Mouse (Mus musculus) hindbrain, embryonic 14.5 days (tissue): Measurements from ENCODE around the gene A430033K04Rik. TPM values are rescaled to one million over a fixed set of nuclear protein-coding genes. Genes with fewer than 3 reads are reported as not detected.

Source experiments
- ATAC-seq: fragments of 200-750 bp; cut with Nextera tagmentation; 2 replicates; pipeline ENCODE4 v1.8.0; 2017; ENCODE audit warnings: moderate number of reproducible peaks, mild to moderate bottlenecking, moderate TSS enrichment, moderate library complexity; ENCODE audit not compliant: low FRiP score
- DNase-seq: peaks from one replicate; pipeline ENCODE4 v3.0.0-alpha.2; 2015; ENCODE audit warnings: low spot score
- H3K27ac ChIP-seq: fragments of 300-500 bp; sonication (generic); 2 replicates; pipeline ENCODE4 v1.5.1; 2014; ENCODE audit warnings: mild to moderate bottlenecking, moderate library complexity
- H3K27me3 ChIP-seq: fragments of 300-500 bp; sonication (generic); 2 replicates; pipeline ENCODE4 v1.6.1; 2014; ENCODE audit warnings: mild to moderate bottlenecking, low read length, mixed read lengths; ENCODE audit not compliant: control insufficient read depth, insufficient read depth
- H3K36me3 ChIP-seq: fragments of 300-500 bp; sonication (generic); replicated peaks from 2 replicates; pipeline ENCODE4 v1.6.1; 2014; ENCODE audit not compliant: control insufficient read depth, insufficient read depth
- H3K4me1 ChIP-seq: fragments of 300-500 bp; sonication (generic); replicated peaks from 2 replicates; pipeline ENCODE4 v1.6.1; 2014; ENCODE audit warnings: antibody characterized with exemption, low read length, mixed read lengths; ENCODE audit not compliant: control insufficient read depth, insufficient read depth
- H3K4me2 ChIP-seq: fragments of 300-500 bp; sonication (generic); replicated peaks from 2 replicates; pipeline ENCODE4 v1.6.1; 2014; ENCODE audit warnings: mild to moderate bottlenecking, moderate library complexity
- H3K4me3 ChIP-seq: fragments of 300-500 bp; sonication (generic); replicated peaks from 2 replicates; pipeline ENCODE4 v1.5.1; 2014; ENCODE audit warnings: mild to moderate bottlenecking, low read length
- H3K9ac ChIP-seq: fragments of 300-500 bp; sonication (generic); 2 replicates; pipeline ENCODE4 v1.6.1; 2014
- H3K9me3 ChIP-seq: fragments of 300-500 bp; sonication (generic); 2 replicates; pipeline ENCODE4 v1.6.1; 2016; ENCODE audit warnings: low read length; ENCODE audit not compliant: control insufficient read depth
- WGBS: fragments of 180-500 bp; shearing (Covaris S2); extraction: QIAGEN DNeasy Blood & Tissue Kit; methylation state at CpG from one replicate; pipeline ENCODE4 v1.1.7; 2014; 5-methylcytosine and 5-hydroxymethylcytosine counted together
- polyA plus RNA-seq: library from polyadenylated mRNA; unstranded; fragments of >200 nt; fragmentation: Nextera tagmentation; extraction: Ambion mirVana; gene quantifications from 2 replicates; pipeline ENCODE4 v1.2.1, GENCODE M21; 2014

Gene A430033K04Rik
- 20.0 and 20.7 TPM in 2 replicates for polyA plus RNA-seq

DNA sequence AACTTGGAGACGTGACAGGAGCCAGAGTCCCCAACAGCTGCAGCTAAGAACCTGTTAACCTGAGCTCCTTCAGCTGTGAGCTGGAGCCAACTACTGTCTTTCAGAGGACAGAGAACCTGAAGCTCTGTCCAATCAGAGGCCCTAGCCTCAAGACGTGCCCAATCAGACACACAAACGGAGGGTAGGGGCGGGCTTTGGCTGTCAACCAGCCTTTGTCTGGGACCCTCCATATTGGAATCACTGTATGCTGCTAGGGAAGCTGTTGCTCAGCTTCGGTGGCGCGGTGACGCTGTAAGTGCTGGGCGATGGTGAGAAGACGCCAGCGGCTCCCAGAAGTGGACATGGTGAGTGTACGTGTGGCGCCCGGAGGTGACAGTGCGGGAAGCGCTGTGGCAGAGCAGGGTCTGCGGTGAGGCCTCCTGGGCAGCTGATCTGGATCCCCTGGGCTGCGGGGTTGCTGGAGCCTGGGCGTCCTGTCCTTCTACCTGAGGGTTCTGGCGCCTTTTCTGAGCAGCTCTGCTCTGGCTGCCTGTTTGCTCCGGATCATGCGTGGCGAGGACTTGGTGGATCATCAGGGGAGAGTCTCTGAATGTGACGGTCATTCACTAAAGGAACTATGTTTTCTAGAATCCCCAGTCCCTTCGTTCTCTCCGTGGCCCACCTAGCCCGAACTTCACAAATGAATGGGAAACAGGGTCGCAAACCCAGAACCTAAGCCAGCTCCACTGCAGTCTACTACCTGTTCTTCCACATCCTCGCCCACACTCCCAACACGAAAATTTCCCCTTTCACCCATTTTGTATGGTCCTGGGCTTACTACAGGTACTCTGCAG lies at the start of gene A430033K04Rik:
A430033K04Rik (plus strand) TSS at position 215 of the 833 bp plus-strand sequence.
- peak within 1 kb of the TSS; percentile 83 for H3K9ac ChIP-seq
- under 1% methylated on average over 30 of the region's 30 CpGs for WGBS
- peak; percentile 95 for ATAC-seq

DNA sequence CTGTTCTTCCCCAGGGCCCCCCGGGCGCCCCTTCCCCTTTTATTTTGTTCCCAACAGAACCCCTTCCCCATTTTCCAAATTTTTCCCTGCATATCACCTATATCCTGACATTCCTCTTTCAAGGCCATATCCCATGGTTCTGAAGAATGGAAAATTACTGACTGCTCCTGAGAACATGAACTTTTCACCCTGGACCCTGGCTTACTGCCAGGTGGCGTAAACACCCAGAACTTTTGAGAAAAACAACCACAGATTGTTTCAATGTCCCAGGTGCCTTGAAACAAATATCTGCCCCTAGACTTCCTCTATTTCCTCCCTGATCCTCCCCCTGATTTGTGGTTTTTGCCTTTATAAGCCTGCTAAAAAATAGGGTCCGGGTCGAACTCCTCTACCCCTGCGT lies 35.3 kb upstream of the A430033K04Rik start:
- Histone ChIP-seq H3K4me3 (no peak overlapping the region), H3K36me3 (no peaks in the 10 kb centered on the region)
- 94% methylated on average over 6 of the region's 6 CpGs for WGBS

More for the DNA sequence above, at the start of gene A430033K04Rik:
- Histone ChIP-seq H3K4me3 (peak within 1 kb of the TSS; percentile 53), H3K4me2 (peak within 1 kb of the TSS; percentile 66), H3K27ac (peak within 1 kb of the TSS; percentile 91), H3K4me1 (peaks cover 32% of the 10 kb centered on the region), H3K9me3 (no peaks in the 10 kb centered on the region), H3K36me3 (no peaks in the 10 kb centered on the region; the same call in 1 of the 2 replicates), H3K27me3 (no peaks in the 10 kb centered on the region)
- DNase-seq = peak; percentile 92

DNA sequence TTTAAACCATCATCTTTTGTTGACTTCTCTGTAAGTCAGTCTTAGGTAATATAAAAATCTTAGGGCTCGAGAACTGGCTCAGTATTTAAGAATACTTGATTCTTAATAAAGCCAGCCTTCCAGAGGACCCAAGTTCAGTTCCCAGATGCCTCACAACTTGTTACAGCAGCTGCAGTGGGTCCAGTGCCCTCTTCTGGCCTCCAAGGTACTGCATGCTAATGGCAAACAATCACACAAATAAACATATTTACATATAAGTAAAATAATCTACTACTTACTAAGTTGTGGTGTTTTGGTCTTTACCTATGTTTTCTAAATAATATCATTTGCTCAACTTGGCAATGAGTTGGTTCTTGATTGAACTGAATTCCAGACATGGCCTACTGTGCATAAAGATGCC lies 4.3 kb upstream of the A430033K04Rik start:
- Histone ChIP-seq H3K27ac (no peak overlapping the region), H3K4me1 (peaks cover 10% of the 10 kb centered on the region; the same call in 1 of the 2 replicates), H3K9ac (0 out of 2 replicates have a peak overlapping the region, but pooled peaks have one; percentile 99), H3K36me3 (peaks cover 42% of the 10 kb centered on the region), H3K4me3 (peak overlapping the region; percentile 93), H3K27me3 (no peaks in the 10 kb centered on the region), H3K4me2 (peak overlapping the region; percentile 60), H3K9me3 (peaks cover 42% of the 10 kb centered on the region)
- 100% methylated on average over 1 of the region's 1 CpGs for WGBS
- ATAC-seq (no peak), DNase-seq (no peak)

More for the DNA sequence above, 35.3 kb upstream of the A430033K04Rik start:
- no peak overlapping the region for H3K4me2 ChIP-seq
- no peaks in the 10 kb centered on the region for H3K4me1 ChIP-seq
- no peak for ATAC-seq
- no peak for DNase-seq
- no peaks in the 10 kb centered on the region for H3K27me3 ChIP-seq
- no peak overlapping the region for H3K27ac ChIP-seq
- peaks cover 28% of the 10 kb centered on the region for H3K9me3 ChIP-seq
- H3K9ac ChIP-seq = no peak overlapping the region

DNA sequence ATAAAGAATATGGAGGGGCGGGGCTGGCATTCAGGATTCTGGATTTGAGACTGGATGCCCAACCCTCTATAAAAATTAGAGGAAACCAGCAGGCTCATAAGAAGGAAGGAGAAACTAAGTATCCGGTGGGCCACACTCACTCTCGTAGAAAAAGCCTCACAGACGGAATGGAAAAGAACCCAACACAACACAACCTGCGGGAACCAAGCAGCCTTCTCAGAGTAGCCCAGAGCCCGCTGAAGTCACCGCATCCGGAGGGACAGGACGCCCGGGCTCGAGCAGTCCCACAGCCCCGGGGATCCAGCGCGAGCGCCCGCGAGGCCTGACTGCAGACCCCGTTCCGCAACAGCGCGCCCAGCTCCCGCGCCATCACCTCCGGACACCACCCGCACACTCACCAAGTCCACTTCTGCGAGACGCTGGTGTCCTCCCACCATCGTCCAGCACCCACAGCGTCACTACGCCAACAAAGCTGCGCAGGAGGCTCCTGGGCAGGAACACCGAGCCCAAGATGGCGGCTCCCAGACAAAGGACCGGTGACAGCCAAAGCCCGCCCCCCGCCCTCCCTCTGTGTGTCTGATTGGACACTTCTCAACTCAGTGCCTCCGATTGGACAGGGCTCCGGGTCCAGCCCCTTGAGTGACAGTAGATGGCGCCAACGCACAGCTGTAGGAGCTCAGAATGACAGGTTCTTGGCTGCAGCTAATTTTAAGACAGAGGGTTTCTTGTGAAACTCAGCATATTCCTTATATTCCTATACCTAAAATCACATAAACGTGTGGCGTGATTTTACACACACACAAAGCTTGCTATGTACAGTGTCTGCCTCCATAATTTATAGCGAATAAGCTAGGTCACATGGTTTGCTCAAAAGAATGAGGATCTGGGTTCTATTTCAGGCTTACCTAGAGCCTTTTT lies 3.2 kb upstream of the A430033K04Rik start, which contains the start of gene Zfp68:
Zfp68 (minus strand) TSS at position 551 of the 918 bp plus-strand sequence.
- peak; percentile 96 for ATAC-seq

DNA sequence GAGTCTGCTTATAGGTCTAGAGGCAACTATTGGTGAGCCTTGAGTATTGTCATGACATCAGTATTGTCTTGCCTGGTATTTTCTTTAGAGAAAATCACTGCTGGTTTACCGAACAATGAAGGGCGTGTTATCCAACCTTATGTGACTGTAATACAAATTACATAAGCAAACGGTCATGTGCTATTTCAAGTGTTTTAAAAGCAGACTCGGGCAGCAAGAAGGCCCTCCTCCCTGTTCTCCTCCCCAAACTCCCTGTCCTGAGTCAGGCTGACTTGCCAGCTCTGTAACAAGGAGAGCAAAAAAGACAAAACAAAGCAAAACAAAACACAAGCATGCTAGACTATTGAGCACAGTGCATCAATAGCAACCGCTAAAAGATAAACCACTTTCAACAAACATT lies 1.8 kb upstream of the A430033K04Rik start:
- Histone ChIP-seq H3K4me3 (no peak overlapping the region), H3K27ac (peak overlapping the region; percentile 99; the same call in 1 of the 2 replicates), H3K9me3 (peaks cover 17% of the 10 kb centered on the region), H3K4me1 (peaks cover 31% of the 10 kb centered on the region), H3K36me3 (peaks cover 17% of the 10 kb centered on the region), H3K4me2 (no peak overlapping the region), H3K27me3 (no peaks in the 10 kb centered on the region), H3K9ac (no peak overlapping the region)
- no peak for DNase-seq
- 67% methylated on average over 5 of the region's 5 CpGs for WGBS
- ATAC-seq = no peak

More for the DNA sequence above, 3.2 kb upstream of the A430033K04Rik start, which contains the start of gene Zfp68:
- no peaks in the 10 kb centered on the region for H3K27me3 ChIP-seq
- H3K4me1 ChIP-seq = peaks cover 21% of the 10 kb centered on the region
- peaks cover 31% of the 10 kb centered on the region for H3K9me3 ChIP-seq
- peak within 1 kb of the TSS; percentile 60 for H3K4me2 ChIP-seq
- H3K4me3 ChIP-seq = peak within 1 kb of the TSS; percentile 93
- under 1% methylated on average over 42 of the region's 43 CpGs for WGBS
- H3K9ac ChIP-seq = peak within 1 kb of the TSS; percentile 99
- peaks cover 31% of the 10 kb centered on the region for H3K36me3 ChIP-seq
- peak within 1 kb of the TSS; percentile 99 for H3K27ac ChIP-seq
- peak; percentile 92 for DNase-seq

DNA sequence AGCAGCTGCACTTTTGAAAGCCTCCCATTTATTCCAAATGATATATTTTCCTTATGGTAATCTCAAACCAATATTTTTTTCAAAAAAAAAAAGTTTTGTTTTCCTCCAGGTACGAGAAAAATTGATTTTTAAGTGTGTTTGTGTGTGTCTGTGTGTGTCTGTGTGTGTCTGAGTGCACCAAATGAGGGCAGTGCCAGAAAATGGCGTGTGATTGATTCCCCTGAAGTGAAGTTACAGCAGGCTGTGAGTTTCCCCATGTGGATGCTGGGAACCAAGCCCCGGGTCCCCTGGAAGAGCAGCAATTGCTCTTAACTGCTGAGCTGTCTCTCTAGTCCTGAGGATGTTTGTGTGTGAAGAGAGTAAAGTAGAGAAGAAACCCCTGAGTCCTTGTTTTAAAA lies 818 bp downstream of the A430033K04Rik start:
- peaks cover 32% of the 10 kb centered on the region for H3K4me1 ChIP-seq
- no peak for DNase-seq
- WGBS = 17% methylated on average over 3 of the region's 3 CpGs
- no peaks in the 10 kb centered on the region for H3K27me3 ChIP-seq
- no peak for ATAC-seq
- no peaks in the 10 kb centered on the region for H3K9me3 ChIP-seq
- H3K27ac ChIP-seq = peak overlapping the region; percentile 91
- peak overlapping the region; percentile 83 for H3K9ac ChIP-seq
- H3K4me2 ChIP-seq = peak overlapping the region; percentile 66
- H3K4me3 ChIP-seq = peak overlapping the region; percentile 53
- no peaks in the 10 kb centered on the region for H3K36me3 ChIP-seq

DNA sequence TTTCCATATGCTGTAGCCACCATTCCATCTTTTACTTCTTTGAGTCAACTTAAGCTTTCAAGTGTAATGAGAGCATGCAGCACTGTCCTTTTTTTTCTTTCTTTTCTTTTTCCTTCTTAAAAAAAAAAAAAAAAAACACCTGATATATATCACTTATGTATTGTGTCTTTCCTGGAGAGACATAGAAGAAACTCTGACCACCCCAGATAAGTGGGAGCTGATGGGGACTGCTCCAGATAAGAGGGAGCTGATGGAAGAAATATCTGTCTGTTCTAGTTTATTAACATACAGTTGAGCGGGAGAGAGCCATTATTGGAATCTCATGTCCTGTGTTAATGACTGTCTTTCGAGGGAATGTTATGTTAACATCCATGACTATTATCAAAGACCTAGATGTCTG lies 13.8 kb downstream of the A430033K04Rik start:
- DNase-seq (no peak), ATAC-seq (no peak)
- H3K4me1 ChIP-seq = no peaks in the 10 kb centered on the region
- peaks cover 55% of the 10 kb centered on the region for H3K36me3 ChIP-seq
- no peak overlapping the region for H3K9ac ChIP-seq
- no peak overlapping the region for H3K4me3 ChIP-seq
- H3K9me3 ChIP-seq = no peaks in the 10 kb centered on the region
- 93% methylated on average over 2 of the region's 2 CpGs for WGBS
- no peak overlapping the region for H3K27ac ChIP-seq
- no peak overlapping the region for H3K4me2 ChIP-seq
- no peaks in the 10 kb centered on the region for H3K27me3 ChIP-seq

DNA sequence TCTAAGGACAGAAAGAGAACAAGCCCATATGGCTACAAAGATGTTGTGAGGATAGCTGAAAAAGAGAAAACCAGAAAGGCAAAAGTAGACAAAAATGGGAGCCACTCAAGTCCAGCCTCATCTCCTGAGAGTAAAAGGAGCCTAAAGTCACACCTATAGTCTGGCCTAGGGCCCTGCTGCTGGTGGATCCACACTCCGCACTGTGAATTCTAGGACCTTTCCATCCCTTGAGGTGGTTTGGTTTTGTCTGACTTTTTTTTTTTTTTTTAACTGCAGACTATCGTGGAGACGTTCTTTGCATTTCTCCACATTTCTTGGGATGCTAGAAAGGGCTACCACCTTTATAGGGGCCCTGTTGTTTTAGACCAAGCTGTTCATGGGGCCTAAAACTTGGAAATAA lies 18.4 kb downstream of the A430033K04Rik start:
- Histone ChIP-seq H3K9me3 (no peaks in the 10 kb centered on the region), H3K4me2 (no peak overlapping the region), H3K9ac (no peak overlapping the region), H3K4me1 (no peaks in the 10 kb centered on the region), H3K27me3 (no peaks in the 10 kb centered on the region), H3K36me3 (peaks cover 76% of the 10 kb centered on the region), H3K4me3 (no peak overlapping the region), H3K27ac (no peak overlapping the region)
- DNase-seq (no peak), ATAC-seq (no peak)
- 94% methylated on average over 3 of the region's 3 CpGs for WGBS

DNA sequence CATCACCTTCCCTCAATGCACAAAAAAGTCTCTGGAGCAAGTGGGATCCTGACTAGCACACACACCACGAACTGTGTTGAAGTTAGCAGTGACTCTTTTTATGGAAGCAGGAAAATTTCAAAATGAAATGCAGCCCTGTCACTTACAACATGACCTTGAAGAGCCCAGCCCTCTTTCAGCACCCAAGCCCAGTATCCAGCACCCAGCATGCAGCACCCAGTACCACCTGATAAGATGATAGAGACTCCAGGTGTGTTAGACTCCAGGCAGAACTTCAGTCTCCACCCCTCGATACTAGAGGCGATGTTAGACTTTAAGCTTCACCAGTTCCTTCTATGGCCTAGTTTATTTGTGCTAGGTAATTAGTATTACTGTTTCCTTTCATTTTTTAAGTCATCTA lies 19.1 kb downstream of the A430033K04Rik start:
- Histone ChIP-seq H3K9ac (no peak overlapping the region), H3K27me3 (no peaks in the 10 kb centered on the region), H3K4me2 (no peak overlapping the region), H3K36me3 (peaks cover 76% of the 10 kb centered on the region), H3K9me3 (no peaks in the 10 kb centered on the region), H3K27ac (no peak overlapping the region), H3K4me1 (no peaks in the 10 kb centered on the region), H3K4me3 (no peak overlapping the region)
- no peak for ATAC-seq
- WGBS = 95% methylated on average over 3 of the region's 3 CpGs
- no peak for DNase-seq
